Mouse (Mus musculus) embryo, embryonic 10.5 days (tissue): ENCODE results near the gene Gm21488.
"Not testable (repeated sequence)": the region's sequence is repeated elsewhere in the genome, so short reads cannot be mapped to it uniquely, and the experiment has no call there.

Experiments used
- DNase-seq: peaks from one replicate; pipeline ENCODE4 v3.0.0-alpha.2; 2015; ENCODE audit warnings: low spot score

Gm21488 gene

DNA sequence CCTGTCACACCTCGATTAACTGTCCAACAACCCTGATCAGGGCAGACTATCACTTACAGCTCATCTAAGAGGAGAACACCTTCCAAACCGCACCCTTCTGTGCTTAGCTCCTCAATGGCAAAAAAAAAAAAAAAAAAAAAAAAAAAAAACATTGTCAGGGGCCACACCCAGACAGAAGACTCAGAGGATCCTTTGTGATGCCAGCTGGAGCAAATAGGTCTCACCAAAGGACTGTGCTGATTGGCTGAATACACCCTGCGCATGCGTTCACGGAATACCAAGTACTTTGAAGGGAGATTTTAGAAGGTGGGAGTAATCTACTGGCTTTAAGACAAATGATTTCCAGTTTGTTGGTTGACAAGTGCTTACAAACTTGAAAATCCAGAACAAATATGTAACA lies at the start of gene Gm21488:
Gm21488 (minus strand) TSS at position 101 of the 400 bp plus-strand sequence.
- DNase-seq, result not testable (repeated sequence)
